Mouse (Mus musculus) embryonic fibroblast, embryonic 13.5 days (primary cell): ENCODE data around the gene Trib2. TPM values are rescaled to one million over a fixed set of nuclear protein-coding genes. Genes with fewer than 3 reads are reported as not detected.

ENCODE experiments used
- H3K27ac ChIP-seq: 2 replicates; pipeline ENCODE4 v1.5.1; 2012; ENCODE audit warnings: low read length, control low read depth, inconsistent platforms; ENCODE audit not compliant: insufficient read depth
- H3K4me1 ChIP-seq: 2 replicates; pipeline ENCODE4 v1.6.1; 2011; ENCODE audit warnings: low read length; ENCODE audit not compliant: control insufficient read depth, insufficient read depth
- H3K4me3 ChIP-seq: 2 replicates; pipeline ENCODE4 v1.5.1; 2011; ENCODE audit warnings: mild to moderate bottlenecking, control low read depth, low read length; ENCODE audit not compliant: insufficient read depth
- CTCF ChIP-seq: IDR thresholded peaks from 2 replicates; pipeline ENCODE4 v1.5.1; 2011; ENCODE audit warnings: mild to moderate bottlenecking, control low read depth, low read length, moderate library complexity, borderline replicate concordance; ENCODE audit not compliant: insufficient read depth
- POLR2A ChIP-seq: IDR thresholded peaks from 2 replicates; pipeline ENCODE4 v1.6.1; 2011; ENCODE audit warnings: low read depth, mild to moderate bottlenecking, control low read depth, low read length, moderate library complexity
- polyA plus RNA-seq: library from polyadenylated mRNA; stranded (reverse); fragments of >200 nt; gene quantifications from 2 replicates; pipeline ENCODE4 v1.2.4, GENCODE M21; 2011; ENCODE audit warnings: low read depth; ENCODE audit not compliant: missing spikeins, insufficient read length

The Trib2 gene
- polyA plus RNA-seq, 1 experiment: 30.2 TPM

GRCm38 (mm10) chr12:15804931-15805331, 11.8 kb downstream of the Trib2 start:
- H3K27ac ChIP-seq: no peak overlapping the region
- peaks cover 12% of the 10 kb centered on the region for H3K4me1 ChIP-seq
- H3K4me3 ChIP-seq: no peak overlapping the region
- TF ChIP-seq CTCF: no peak
- TF ChIP-seq POLR2A: no peak

- H3K27ac ChIP-seq: no peak overlapping the region
- H3K4me1 ChIP-seq: peaks cover 8% of the 10 kb centered on the region
- no peak overlapping the region for H3K4me3 ChIP-seq
- TF ChIP-seq POLR2A (no peak), CTCF (no peak)
These were observed 12.7 kb downstream of the Trib2 start for GRCm38 (mm10) chr12:15803936-15804438.

GRCm38 (mm10) chr12:15801571-15801930, 15.2 kb downstream of the Trib2 start:
- Histone ChIP-seq H3K4me1 (peaks cover 12% of the 10 kb centered on the region), H3K27ac (no peak overlapping the region), H3K4me3 (no peak overlapping the region)
- TF ChIP-seq POLR2A (no peak), CTCF (no peak)

GRCm38 (mm10) chr12:15800914-15801570, 15.7 kb downstream of the Trib2 start:
- H3K4me3 ChIP-seq: no peak overlapping the region
- TF ChIP-seq POLR2A (no peak), CTCF (no peak)
- no peak overlapping the region for H3K27ac ChIP-seq
- peaks cover 12% of the 10 kb centered on the region for H3K4me1 ChIP-seq

GRCm38 (mm10) chr12:15800196-15800913, 16.4 kb downstream of the Trib2 start:
- no peak overlapping the region for H3K27ac ChIP-seq
- no peak overlapping the region for H3K4me3 ChIP-seq
- peaks cover 12% of the 10 kb centered on the region for H3K4me1 ChIP-seq
- TF ChIP-seq POLR2A (no peak), CTCF (no peak)

- H3K27ac ChIP-seq: no peak overlapping the region
- H3K4me1 ChIP-seq: peaks cover 12% of the 10 kb centered on the region
- TF ChIP-seq POLR2A (no peak), CTCF (no peak)
- no peak overlapping the region for H3K4me3 ChIP-seq
These were observed 18.7 kb downstream of the Trib2 start for GRCm38 (mm10) chr12:15798019-15798418.

GRCm38 (mm10) chr12:15795886-15796285, 20.8 kb downstream of the Trib2 start:
- peaks cover 8% of the 10 kb centered on the region for H3K4me1 ChIP-seq
- H3K27ac ChIP-seq: no peak overlapping the region
- TF ChIP-seq CTCF (no peak), POLR2A (no peak)
- H3K4me3 ChIP-seq: no peak overlapping the region

GRCm38 (mm10) chr12:15793336-15793735, 23.4 kb downstream of the Trib2 start:
- TF ChIP-seq POLR2A (no peak), CTCF (no peak)
- H3K27ac ChIP-seq: no peak overlapping the region
- H3K4me3 ChIP-seq: no peak overlapping the region
- H3K4me1 ChIP-seq: no peaks in the 10 kb centered on the region

GRCm38 (mm10) chr12:15790181-15790580, 26.5 kb downstream of the Trib2 start:
- Histone ChIP-seq H3K27ac (no peak overlapping the region), H3K4me3 (no peak overlapping the region), H3K4me1 (no peaks in the 10 kb centered on the region)
- TF ChIP-seq POLR2A: no peak
- no peak for TF ChIP-seq CTCF

- Histone ChIP-seq H3K27ac (no peak overlapping the region), H3K4me1 (no peaks in the 10 kb centered on the region), H3K4me3 (no peak overlapping the region)
- no peak for TF ChIP-seq CTCF
- no peak for TF ChIP-seq POLR2A
These were observed 39.7 kb downstream of the Trib2 start for GRCm38 (mm10) chr12:15777047-15777446.

- Histone ChIP-seq H3K4me3 (no peak overlapping the region), H3K27ac (peak overlapping the region; percentile 53), H3K4me1 (no peaks in the 10 kb centered on the region; the same call in 1 of the 2 replicates)
- TF ChIP-seq POLR2A (no peak), CTCF (no peak)
These were observed 45.0 kb downstream of the Trib2 start for GRCm38 (mm10) chr12:15771686-15772085.
